Mouse (Mus musculus) gastrocnemius, postnatal 14 days (tissue): ENCODE data around the gene Ttc26. TPM values are rescaled to one million over a fixed set of nuclear protein-coding genes. Genes with fewer than 3 reads are reported as not detected.
"Not testable (repeated sequence)": the region's sequence is repeated elsewhere in the genome, so short reads cannot be mapped to it uniquely, and the experiment has no call there.

ENCODE experiments used
- DNase-seq: peaks from one replicate; pipeline ENCODE4 v3.0.0; 2021; ENCODE audit warnings: mixed read lengths
- intact Hi-C: fragments of 180-260 bp; cut with DNase I; formaldehyde crosslinking; loops from one replicate; pipeline ENCODE4 v1.15.1; 2025; ENCODE audit warnings: low total_unique reads
- total RNA-seq, 2 experiments: library from RNA; stranded (reverse); gene quantifications; 2 replicates each; pipeline ENCODE4 v1.2.3; 2021

Ttc26 gene
- total RNA-seq, 2 experiments from 2014 or later: 1.1 to 1.5 TPM

- intact Hi-C loops: no loop called here
Observed at GRCm38 (mm10) chr6:38355354-38355823, 25.9 kb upstream of the Ttc26 start.

GRCm38 (mm10) chr6:38355862-38356261 lies 25.4 kb upstream of the Ttc26 start:
- DNase-seq: no peak
- intact Hi-C loops: no loop called here

More at GRCm38 (mm10) chr6:38355354-38355823, 25.9 kb upstream of the Ttc26 start:
- DNase-seq: no peak

GRCm38 (mm10) chr6:38356661-38357433 lies 24.4 kb upstream of the Ttc26 start:
- intact Hi-C loops, DNase-seq: not testable (repeated sequence)

- intact Hi-C loops: no loop called here
- no peak for DNase-seq
Observed at GRCm38 (mm10) chr6:38357603-38358252, 23.5 kb upstream of the Ttc26 start.

GRCm38 (mm10) chr6:38358253-38359027 lies 22.8 kb upstream of the Ttc26 start:
- no peak for DNase-seq
- intact Hi-C loops: no loop called here

GRCm38 (mm10) chr6:38359044-38359735 lies 22.1 kb upstream of the Ttc26 start:
- intact Hi-C loops: not testable (repeated sequence)

GRCm38 (mm10) chr6:38359736-38360499 lies 21.4 kb upstream of the Ttc26 start:
- intact Hi-C loops: no loop called here
- no peak for DNase-seq

More at GRCm38 (mm10) chr6:38359044-38359735, 22.1 kb upstream of the Ttc26 start:
- not testable (repeated sequence) for DNase-seq

- DNase-seq: no peak
- intact Hi-C loops: no loop called here
Observed at GRCm38 (mm10) chr6:38361065-38361464, 20.2 kb upstream of the Ttc26 start.

GRCm38 (mm10) chr6:38361937-38362336 lies 19.3 kb upstream of the Ttc26 start:
- no peak for DNase-seq
- intact Hi-C loops: no loop called here

- intact Hi-C loops: no loop called here
- no peak for DNase-seq
Observed at GRCm38 (mm10) chr6:38363370-38363769, 17.9 kb upstream of the Ttc26 start.

- no peak for DNase-seq
- intact Hi-C loops: no loop called here
Observed at GRCm38 (mm10) chr6:38364121-38364520, 17.1 kb upstream of the Ttc26 start.

GRCm38 (mm10) chr6:38369945-38370344 lies 11.3 kb upstream of the Ttc26 start:
- no peak for DNase-seq
- intact Hi-C loops: no loop called here

GRCm38 (mm10) chr6:38374271-38374670 lies 7.0 kb upstream of the Ttc26 start:
- DNase-seq: no peak
- intact Hi-C loops: no loop called here

GRCm38 (mm10) chr6:38380764-38381128 lies 523 bp upstream of the Ttc26 start:
- no peak for DNase-seq
- intact Hi-C loops: no loop called here

- DNase-seq: no peak
- intact Hi-C loops: no loop called here
Observed at GRCm38 (mm10) chr6:38389671-38390070, 8.4 kb downstream of the Ttc26 start.

- intact Hi-C loops: not testable (repeated sequence)
- peak; percentile 5 for DNase-seq
Observed at GRCm38 (mm10) chr6:38432457-38432856, 51.2 kb downstream of the Ttc26 start.

GRCm38 (mm10) chr6:38433261-38434033 lies 52.2 kb downstream of the Ttc26 start, which contains the start of gene Ubn2:
Gene Ubn2, plus strand, starts transcription at chr6:38433950.
- peak; percentile 97 for DNase-seq
- intact Hi-C loops: no loop called here
